Mouse (Mus musculus) T-helper 2 cell (primary cell): ENCODE measurements around the gene Gm340.

Experiments
- in situ Hi-C: fragments of 300-600 bp; cut with MboI, MseI; formaldehyde crosslinking; loops from one replicate; pipeline ENCODE4 v1.15.1; 2025; ENCODE audit warnings: high pct_unique_total_duplicates

The Gm340 gene

GRCm38 (mm10) chr19:41613325-41614087 is 31.3 kb downstream of the Gm340 start:
- in situ Hi-C loops, result no loop called here

DNA sequence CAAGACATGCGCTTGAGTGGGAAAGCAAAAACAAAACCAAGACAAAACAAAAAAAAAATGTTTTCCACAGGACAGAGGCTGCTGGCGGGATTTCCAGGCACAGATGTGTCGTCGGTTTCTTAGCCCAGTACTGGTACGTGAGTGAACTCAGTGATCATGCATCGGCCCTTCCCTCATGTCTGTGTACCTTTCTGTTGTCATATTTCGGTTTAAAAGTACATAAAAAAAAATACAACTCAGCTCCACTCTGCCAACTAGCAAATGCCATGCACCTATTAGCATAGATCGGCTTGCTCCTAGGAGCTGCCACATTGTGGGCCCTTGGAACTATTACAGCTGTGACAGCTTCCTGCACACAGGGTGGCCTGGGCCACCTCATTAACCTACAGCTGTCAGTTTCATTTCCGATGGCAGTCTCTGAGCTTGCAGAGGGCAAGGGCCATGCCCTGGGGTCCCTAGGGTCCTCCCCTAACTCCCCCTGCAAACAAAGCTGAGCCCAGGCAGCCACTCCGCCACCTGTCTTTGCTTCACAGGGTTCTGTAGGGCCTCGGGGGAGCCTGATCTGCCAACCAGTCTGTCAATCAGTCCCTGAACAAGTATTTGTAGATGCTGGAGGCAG is 33.5 kb downstream of the Gm340 start:
- in situ Hi-C loops, result no loop called here

GRCm38 (mm10) chr19:41616274-41616673 is 34.1 kb downstream of the Gm340 start:
- in situ Hi-C loops, result no loop called here

- in situ Hi-C loops, result no loop called here
These were observed 34.9 kb downstream of the Gm340 start for GRCm38 (mm10) chr19:41617102-41617501.

DNA sequence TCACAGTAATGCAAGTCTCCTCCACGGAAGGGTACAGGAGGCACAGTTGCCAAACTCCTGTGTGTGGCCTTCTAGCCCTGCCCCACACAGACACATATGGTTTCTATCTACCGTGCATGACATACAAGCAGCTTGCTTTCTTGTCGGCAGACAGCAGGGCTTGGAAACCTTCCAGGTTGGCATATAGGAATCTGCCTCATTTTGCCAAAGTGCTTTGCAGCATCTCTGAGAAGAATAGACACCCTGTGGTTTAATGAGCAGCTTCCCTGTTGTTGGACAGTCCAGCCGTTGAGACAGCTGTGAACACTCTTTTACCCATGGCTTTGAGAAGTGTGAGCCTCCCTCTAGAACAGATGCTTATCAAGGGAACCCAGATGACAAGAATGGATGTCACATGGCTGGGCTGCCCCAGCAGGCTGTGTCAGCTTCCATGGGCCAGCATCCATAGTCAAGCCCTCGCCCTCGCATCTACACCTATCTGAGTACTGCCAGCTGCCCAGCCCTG is 36.0 kb downstream of the Gm340 start:
- in situ Hi-C loops, result no loop called here

GRCm38 (mm10) chr19:41618771-41619385 is 36.7 kb downstream of the Gm340 start:
- in situ Hi-C loops, result no loop called here

DNA sequence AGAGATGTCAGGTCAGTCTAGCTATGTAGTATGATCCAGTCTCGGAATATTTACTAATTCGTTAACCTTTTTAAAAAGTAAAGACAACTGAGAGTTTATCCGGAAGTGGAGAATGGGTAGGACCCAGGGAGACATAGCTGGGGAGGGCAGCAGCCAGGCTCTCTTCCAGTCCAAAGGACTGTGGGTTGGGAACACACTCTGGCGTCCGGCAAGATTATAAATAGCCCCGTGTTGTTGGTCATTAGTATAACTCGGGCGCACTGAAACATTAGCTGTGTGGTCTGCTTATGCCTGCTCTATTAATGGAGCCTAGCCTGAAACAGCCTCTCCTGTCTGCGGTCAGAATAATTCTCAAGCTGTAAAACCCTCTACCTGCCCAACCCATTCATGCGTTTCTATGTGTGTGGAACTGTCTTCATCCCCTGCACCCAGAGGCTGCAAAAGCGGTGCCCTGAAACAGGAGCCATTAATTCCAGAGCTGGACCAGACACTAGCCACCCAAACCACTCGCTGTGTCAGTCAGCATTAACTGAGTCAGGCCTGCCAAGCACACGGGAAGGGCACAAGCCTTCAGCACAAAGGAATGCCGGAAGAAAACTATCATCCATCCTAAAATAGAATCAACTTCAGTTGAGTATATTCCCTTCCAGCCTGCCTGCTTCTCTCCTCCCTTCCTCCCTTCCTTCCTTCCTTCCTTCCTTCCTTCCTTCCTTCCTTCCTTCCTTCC is 38.4 kb downstream of the Gm340 start:
- in situ Hi-C loops, result loop anchor here (10.0 kb wide), 1 partner anchor 144 kb away; no protein-coding TSS in a partner anchor

GRCm38 (mm10) chr19:41628970-41629369 is 46.8 kb downstream of the Gm340 start:
- in situ Hi-C loops, result loop anchor here (5.0 to 10.0 kb wide), 2 partner anchors 136 to 233 kb away; no protein-coding TSS in a partner anchor

- in situ Hi-C loops, result loop anchor here (5.0 to 10.0 kb wide), 2 partner anchors 135 to 233 kb away; no protein-coding TSS in a partner anchor
These were observed 47.4 kb downstream of the Gm340 start for GRCm38 (mm10) chr19:41629532-41629931.

DNA sequence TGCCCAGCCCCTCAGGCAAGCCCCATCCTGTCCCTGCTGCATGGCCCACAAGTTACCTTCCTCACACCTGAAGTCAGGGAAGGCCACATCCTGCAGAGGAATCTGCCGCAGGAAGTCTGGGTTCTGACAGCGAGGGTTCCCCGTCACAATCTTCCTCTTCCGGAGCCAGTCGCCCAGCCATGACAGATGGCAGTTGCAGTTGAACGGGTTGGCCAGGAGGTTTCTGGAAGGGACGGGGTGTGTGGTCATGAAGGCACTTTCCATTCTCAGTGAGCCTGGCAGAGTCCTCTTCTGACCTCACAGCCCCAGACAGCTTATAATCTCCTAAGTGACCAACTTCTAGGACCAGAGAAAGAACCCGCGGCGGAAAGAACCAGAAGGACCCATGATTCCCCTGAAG is 51.9 kb downstream of the Gm340 start:
- in situ Hi-C loops, result no loop called here

GRCm38 (mm10) chr19:41634999-41635398 is 52.8 kb downstream of the Gm340 start:
- in situ Hi-C loops, result no loop called here
